Mouse (Mus musculus): ENCODE measurements around the gene Usp19. TPM values are rescaled to one million over a fixed set of nuclear protein-coding genes. Genes with fewer than 3 reads are reported as not detected.
A peak's percentile ranks its signal among the peaks of the same experiment; 100 is the strongest.

The Usp19 gene
- polyA plus RNA-seq, 1 experiment = 10.7 TPM

DNA sequence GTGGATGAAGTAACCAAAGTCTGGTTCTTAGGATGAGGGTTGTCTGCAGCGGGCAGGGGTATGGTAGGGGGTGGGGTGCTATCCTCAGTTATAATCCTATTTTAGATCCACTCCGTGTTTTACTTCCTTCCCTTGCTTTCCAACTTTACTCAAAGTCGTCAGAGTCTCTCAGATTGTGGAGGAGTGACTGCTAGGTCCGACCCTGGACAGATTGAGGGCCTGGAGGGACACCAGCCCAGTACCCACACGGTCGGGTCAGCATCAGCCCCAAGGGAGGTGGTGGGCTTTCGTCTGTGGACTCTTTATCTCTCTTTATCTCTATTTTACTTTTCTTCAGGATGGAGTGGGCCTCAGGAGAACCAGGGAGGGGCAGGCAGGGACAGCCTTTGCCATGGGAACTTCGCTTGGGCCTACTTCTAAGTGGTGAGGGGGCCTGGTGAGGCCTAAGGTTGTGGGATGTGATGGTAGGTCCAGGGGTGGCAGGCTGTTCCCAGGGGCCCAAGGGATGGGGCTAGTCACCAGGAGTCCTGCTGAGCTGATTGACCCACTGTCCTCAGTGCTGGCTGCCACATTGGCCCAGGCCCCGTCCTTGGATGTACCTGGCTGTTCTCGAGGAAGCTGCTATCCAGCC, 10.6 kb upstream of the Usp19 start, which contains the start of gene Lamb2:
TSS of gene Lamb2 (plus strand) at position 16 of the 631 bp plus-strand sequence.
- no peaks in the 10 kb centered on the region for H3K9me3 ChIP-seq (ENCODE audit: control insufficient read depth, low read length)
- peak within 1 kb of the TSS; percentile 40 for H3K4me3 ChIP-seq (replicated peaks)
- H3K4me1 ChIP-seq (ENCODE audit: control insufficient read depth) = peaks cover 17% of the 10 kb centered on the region
- H3K36me3 ChIP-seq (ENCODE audit: control insufficient read depth) = peaks cover 8% of the 10 kb centered on the region; the same call in 1 of the 2 replicates
- TF ChIP-seq GATA1 (IDR thresholded peaks at IDR 0.05; ENCODE audit: low read length) (no peak), TAL1 (IDR thresholded peaks at IDR 0.05; ENCODE audit: low read length) (no peak)
- H3K27me3 ChIP-seq (ENCODE audit: control insufficient read depth) = peaks cover 25% of the 10 kb centered on the region

- H3K36me3 ChIP-seq (ENCODE audit: control insufficient read depth) = peaks cover 12% of the 10 kb centered on the region; the same call in 1 of the 2 replicates
- H3K4me1 ChIP-seq (ENCODE audit: control insufficient read depth) = peaks cover 17% of the 10 kb centered on the region
- no peaks in the 10 kb centered on the region for H3K9me3 ChIP-seq (ENCODE audit: control insufficient read depth, low read length)
- TF ChIP-seq TAL1 (IDR thresholded peaks at IDR 0.05; ENCODE audit: low read length) = no peak
- TF ChIP-seq GATA1 (IDR thresholded peaks at IDR 0.05; ENCODE audit: low read length) = no peak
- H3K27me3 ChIP-seq (ENCODE audit: control insufficient read depth) = peaks cover 25% of the 10 kb centered on the region
- no peak overlapping the region for H3K4me3 ChIP-seq (replicated peaks)
These were observed 9.4 kb upstream of the Usp19 start for GRCm38 (mm10) chr9:108480813-108481519.

- Histone ChIP-seq H3K27me3 (ENCODE audit: control insufficient read depth) (peaks cover 25% of the 10 kb centered on the region), H3K4me3 (replicated peaks) (no peak overlapping the region), H3K4me1 (ENCODE audit: control insufficient read depth) (peaks cover 17% of the 10 kb centered on the region), H3K9me3 (ENCODE audit: control insufficient read depth, low read length) (no peaks in the 10 kb centered on the region), H3K36me3 (ENCODE audit: control insufficient read depth) (peaks cover 13% of the 10 kb centered on the region; the same call in 1 of the 2 replicates)
- TF ChIP-seq GATA1 (IDR thresholded peaks at IDR 0.05; ENCODE audit: low read length) (no peak), TAL1 (IDR thresholded peaks at IDR 0.05; ENCODE audit: low read length) (no peak)
These were observed 8.7 kb upstream of the Usp19 start for GRCm38 (mm10) chr9:108481520-108482210.

- peaks cover 17% of the 10 kb centered on the region for H3K4me1 ChIP-seq (ENCODE audit: control insufficient read depth)
- no peaks in the 10 kb centered on the region for H3K9me3 ChIP-seq (ENCODE audit: control insufficient read depth, low read length)
- H3K4me3 ChIP-seq (replicated peaks) = no peak overlapping the region
- TF ChIP-seq TAL1 (IDR thresholded peaks at IDR 0.05; ENCODE audit: low read length) (no peak), GATA1 (IDR thresholded peaks at IDR 0.05; ENCODE audit: low read length) (no peak)
- peaks cover 19% of the 10 kb centered on the region for H3K36me3 ChIP-seq (ENCODE audit: control insufficient read depth)
- H3K27me3 ChIP-seq (ENCODE audit: control insufficient read depth) = peaks cover 18% of the 10 kb centered on the region
These were observed 7.2 kb upstream of the Usp19 start for GRCm38 (mm10) chr9:108483051-108483790.

GRCm38 (mm10) chr9:108484021-108484420, 6.4 kb upstream of the Usp19 start:
- Histone ChIP-seq H3K4me3 (replicated peaks) (no peak overlapping the region), H3K4me1 (ENCODE audit: control insufficient read depth) (peaks cover 12% of the 10 kb centered on the region), H3K27me3 (ENCODE audit: control insufficient read depth) (peaks cover 11% of the 10 kb centered on the region), H3K9me3 (ENCODE audit: control insufficient read depth, low read length) (no peaks in the 10 kb centered on the region), H3K36me3 (ENCODE audit: control insufficient read depth) (peaks cover 24% of the 10 kb centered on the region)
- TF ChIP-seq TAL1 (IDR thresholded peaks at IDR 0.05; ENCODE audit: low read length) = no peak
- no peak for TF ChIP-seq GATA1 (IDR thresholded peaks at IDR 0.05; ENCODE audit: low read length)

GRCm38 (mm10) chr9:108485301-108485875, 5.0 kb upstream of the Usp19 start:
- Histone ChIP-seq H3K36me3 (ENCODE audit: control insufficient read depth) (peaks cover 24% of the 10 kb centered on the region), H3K27me3 (ENCODE audit: control insufficient read depth) (no peaks in the 10 kb centered on the region; the same call in 1 of the 2 replicates), H3K4me1 (ENCODE audit: control insufficient read depth) (peaks cover 9% of the 10 kb centered on the region), H3K9me3 (ENCODE audit: control insufficient read depth, low read length) (no peaks in the 10 kb centered on the region), H3K4me3 (replicated peaks) (no peak overlapping the region)
- TF ChIP-seq GATA1 (IDR thresholded peaks at IDR 0.05; ENCODE audit: low read length) (no peak), TAL1 (IDR thresholded peaks at IDR 0.05; ENCODE audit: low read length) (no peak)

GRCm38 (mm10) chr9:108486973-108487530, 3.4 kb upstream of the Usp19 start:
- Histone ChIP-seq H3K4me3 (replicated peaks) (no peak overlapping the region), H3K9me3 (ENCODE audit: control insufficient read depth, low read length) (no peaks in the 10 kb centered on the region), H3K36me3 (ENCODE audit: control insufficient read depth) (peaks cover 25% of the 10 kb centered on the region), H3K4me1 (ENCODE audit: control insufficient read depth) (peaks cover 17% of the 10 kb centered on the region), H3K27me3 (ENCODE audit: control insufficient read depth) (no peaks in the 10 kb centered on the region; the same call in 1 of the 2 replicates)
- no peak for TF ChIP-seq GATA1 (IDR thresholded peaks at IDR 0.05; ENCODE audit: low read length)
- no peak for TF ChIP-seq TAL1 (IDR thresholded peaks at IDR 0.05; ENCODE audit: low read length)

GRCm38 (mm10) chr9:108488403-108488802, 2.0 kb upstream of the Usp19 start:
- peaks cover 27% of the 10 kb centered on the region for H3K4me1 ChIP-seq (ENCODE audit: control insufficient read depth)
- H3K27me3 ChIP-seq (ENCODE audit: control insufficient read depth) = no peaks in the 10 kb centered on the region; the same call in 1 of the 2 replicates
- H3K9me3 ChIP-seq (ENCODE audit: control insufficient read depth, low read length) = no peaks in the 10 kb centered on the region
- TF ChIP-seq TAL1 (IDR thresholded peaks at IDR 0.05; ENCODE audit: low read length) (no peak), GATA1 (IDR thresholded peaks at IDR 0.05; ENCODE audit: low read length) (no peak)
- H3K36me3 ChIP-seq (ENCODE audit: control insufficient read depth) = peaks cover 37% of the 10 kb centered on the region
- H3K4me3 ChIP-seq (replicated peaks) = no peak overlapping the region

All from erythroblast, embryonic 14.5 days (primary cell).